Mouse (Mus musculus): ENCODE results near the gene Hyou1. TPM values are rescaled to one million over a fixed set of nuclear protein-coding genes. Genes with fewer than 3 reads are reported as not detected.
"Not testable (repeated sequence)": the region's sequence is repeated elsewhere in the genome, so short reads cannot be mapped to it uniquely, and the experiment has no call there.

Hyou1 gene
- 100 to 1,000 TPM; 177 to 230 TPM for total RNA-seq (2021)
- polyA plus RNA-seq (2012; rRNA removed) = 64.3 and 127 TPM in 2 replicates
- long read RNA-seq, full-length matches to known transcripts = 89 of 132 reads
- long read RNA-seq, partial matches to known transcripts = 25 of 132 reads
- long read RNA-seq, other reads (novel, unspliced or antisense) = 18 of 132 reads

DNA sequence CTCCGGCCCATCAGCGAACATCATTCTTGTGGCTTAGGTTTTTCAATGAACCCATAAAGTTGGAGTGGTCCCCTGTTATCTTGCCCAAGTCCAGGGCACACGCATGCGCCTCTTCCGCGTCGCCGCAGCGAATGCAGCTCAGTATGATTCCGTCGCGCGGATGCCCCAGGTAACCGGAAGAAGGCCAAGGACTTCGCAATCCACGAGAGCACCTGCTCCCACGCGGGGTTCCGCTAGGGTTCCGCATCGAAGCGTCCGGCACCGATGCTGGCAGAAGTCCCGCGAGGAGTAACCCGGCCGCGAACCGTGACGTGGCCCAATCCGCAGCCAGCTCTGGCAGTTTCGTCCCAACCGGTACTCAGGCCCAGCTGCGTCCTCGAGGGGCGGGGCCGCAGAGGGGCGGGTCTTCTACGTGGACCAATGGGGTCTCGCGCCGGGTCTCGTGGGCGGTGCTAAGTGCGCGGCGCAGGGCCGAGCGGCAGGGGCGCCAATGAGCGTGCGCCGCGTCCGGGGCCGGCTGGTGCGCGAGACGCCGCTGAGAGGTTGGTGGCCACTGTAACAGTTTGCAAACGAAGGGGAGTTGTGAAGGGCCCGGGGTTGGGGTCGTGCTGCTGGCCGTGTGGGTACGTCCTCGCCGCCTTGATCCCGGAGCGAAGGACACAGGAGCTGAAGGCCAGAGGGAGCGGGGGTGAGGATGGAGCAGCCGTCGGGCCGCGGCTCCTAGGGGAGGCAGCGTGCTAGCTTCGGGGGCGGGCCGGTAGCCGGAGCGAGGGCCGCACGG lies at the start of gene Hyou1:
Gene Hyou1, plus strand, starts transcription at position 437 of the 781 bp plus-strand sequence.
- DNase-seq = peak; percentile 100

DNA sequence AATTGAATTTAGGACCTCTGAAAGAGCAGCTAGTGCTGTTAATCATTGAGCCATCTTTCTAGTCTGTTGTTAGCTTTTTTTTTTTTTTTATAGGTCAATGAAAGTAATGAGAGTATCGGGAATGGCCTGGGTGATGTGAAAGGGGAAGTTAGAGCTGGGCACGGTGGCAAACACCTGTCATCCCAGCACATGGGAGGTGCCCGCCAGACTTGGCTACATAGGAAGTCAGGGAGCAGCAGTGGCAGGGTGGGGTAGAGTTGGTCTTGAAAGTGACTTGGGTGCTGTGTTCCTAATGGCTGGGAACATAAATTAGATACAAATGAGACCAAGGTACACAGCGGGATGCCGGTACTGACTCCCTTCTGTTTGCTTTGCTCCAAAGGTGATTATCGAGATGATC lies 48.6 kb upstream of the Hyou1 start:
- no peak for DNase-seq

DNA sequence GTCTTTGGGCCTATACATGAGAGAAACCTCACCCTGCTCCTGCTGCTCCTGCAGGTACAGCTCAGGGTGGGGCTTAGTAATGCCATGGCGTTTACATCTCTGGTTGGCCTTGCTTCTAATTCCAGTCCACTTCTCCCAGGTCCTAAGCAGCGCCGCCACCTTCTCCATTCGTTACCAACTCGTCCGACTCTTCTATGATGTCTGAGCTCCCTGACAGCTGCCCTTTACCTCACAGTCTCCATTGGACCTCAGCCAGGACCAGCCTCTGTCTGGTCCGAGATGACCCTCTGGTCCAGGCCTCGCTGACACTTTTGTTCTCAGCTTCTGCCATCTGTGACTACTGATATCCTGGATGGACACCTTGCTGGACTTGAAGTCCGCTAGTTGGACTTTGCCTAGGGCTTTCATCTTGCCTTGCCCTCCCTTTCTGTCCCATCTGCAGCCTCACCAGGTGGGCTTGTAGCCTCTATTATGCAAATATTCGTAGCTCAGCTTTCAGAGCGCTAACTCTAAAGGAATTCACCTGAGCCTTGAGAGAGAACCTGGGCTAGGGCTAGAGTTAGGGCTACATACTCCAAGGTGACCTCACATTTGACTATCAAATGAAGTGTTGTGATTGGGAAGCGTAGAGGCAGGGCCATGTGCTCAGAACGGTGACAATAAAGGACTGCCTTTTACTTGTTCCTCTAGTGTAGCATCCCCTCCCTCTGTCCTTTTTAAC lies 46.2 kb upstream of the Hyou1 start:
- no peak for DNase-seq

DNA sequence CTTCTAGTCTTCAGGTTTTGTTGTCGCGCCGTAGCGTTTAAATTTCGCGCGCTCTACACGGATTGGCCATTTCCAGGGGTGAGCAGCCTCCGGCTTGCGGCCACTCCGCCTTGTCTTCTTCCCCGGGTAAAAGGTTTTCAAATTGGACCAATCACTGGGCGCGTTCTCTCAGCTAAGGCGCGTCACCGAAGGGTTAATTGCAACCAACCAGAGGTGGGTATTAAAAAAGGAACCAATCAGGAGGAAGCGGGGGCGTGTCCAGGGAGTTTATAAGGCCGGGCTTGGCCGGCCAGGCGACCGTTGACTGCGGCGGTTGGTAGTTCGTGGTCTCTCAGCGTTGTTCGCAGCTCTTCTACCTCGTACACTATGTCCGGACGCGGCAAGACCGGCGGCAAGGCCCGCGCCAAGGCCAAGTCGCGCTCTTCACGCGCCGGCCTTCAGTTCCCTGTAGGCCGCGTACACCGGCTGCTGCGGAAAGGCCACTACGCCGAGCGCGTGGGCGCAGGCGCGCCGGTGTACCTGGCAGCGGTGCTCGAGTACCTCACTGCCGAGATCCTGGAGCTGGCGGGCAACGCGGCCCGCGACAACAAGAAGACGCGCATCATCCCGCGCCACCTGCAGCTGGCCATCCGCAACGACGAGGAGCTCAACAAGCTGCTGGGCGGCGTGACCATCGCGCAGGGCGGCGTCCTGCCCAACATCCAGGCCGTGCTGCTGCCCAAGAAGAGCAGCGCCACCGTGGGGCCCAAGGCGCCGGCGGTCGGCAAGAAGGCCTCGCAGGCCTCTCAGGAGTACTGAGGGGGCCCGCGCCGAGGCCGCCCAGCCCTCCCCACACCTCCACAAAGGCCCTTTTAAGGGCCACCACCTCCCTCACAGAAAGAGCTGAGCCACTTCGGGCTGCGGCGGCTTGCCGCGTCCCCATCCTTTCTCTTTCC lies 44.6 kb upstream of the Hyou1 start, which contains the start of gene H2afx:
Gene H2afx, plus strand, starts transcription at position 299 of the 935 bp plus-strand sequence.
- peak; percentile 99 for DNase-seq

DNA sequence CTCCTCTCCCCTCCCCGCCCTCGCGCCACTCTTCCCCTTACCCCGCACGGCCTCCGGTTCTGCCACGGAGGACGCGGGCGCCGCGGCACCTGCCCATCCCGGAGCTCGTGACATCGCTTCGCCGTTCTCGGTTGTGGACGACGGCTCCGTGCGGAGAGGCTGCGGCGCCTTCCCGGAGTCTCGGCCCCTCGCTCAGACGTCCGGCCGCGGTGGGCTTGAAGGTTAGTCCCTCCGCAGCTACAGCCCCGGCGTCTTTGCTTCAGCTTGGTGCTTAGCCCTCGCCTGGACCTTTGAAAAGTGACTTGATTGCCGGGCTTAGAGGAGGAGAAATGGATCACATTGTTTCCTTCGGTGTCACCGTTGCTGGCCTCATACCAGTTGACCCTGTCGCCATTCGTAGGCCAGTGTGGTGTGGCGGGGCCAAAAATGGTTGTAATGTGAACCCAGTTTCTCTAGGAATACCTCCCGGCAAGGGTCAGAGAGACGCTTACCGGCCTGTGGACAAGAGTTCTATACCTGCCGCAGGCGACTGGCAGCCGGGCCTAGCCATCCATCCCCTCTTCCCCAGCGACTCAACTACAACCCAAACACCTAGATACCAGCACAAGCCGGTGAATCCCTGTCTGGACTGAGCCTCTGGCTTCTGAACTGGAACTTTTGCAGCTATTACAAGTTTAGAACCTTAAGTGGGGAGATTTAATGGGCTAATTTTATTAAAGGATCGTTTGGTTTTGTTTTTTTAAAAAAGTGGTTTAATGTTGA lies 43.8 kb upstream of the Hyou1 start:
- peak; percentile 66 for DNase-seq

DNA sequence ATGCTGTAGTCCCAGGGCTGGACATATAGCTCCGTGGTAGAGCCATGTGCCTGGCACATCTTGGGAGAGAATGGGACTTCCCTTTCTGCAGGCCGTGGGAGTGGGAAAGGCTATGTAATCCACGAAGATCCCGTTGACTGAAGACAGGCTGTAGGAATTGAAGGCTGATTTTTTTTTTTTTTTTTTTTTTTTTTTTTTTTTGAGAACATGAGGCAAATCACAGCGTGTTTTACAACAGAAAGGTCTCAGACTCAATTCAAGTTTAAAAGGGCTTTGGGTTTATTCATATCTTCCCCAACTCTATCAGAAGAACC lies 43.2 kb upstream of the Hyou1 start:
- no peak for DNase-seq

DNA sequence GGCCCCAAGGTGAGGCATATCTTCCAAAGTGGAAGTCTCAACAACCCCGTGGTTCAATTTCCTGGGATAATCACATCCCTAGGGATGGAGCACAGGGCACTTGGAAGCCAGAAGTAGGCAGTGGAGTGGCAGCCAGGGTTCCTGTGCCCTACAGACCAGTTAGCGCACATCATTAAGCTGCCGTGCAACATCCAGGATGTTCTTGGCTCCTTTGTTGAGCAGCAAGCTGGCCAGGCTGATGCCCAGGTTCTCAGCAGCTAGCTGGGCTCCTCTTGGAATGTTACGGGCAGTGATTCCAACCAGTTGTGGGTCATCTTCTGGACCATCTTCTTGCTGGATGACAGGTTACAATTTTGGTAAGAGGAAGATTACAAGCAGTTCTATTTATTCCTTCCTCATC lies 42.8 kb upstream of the Hyou1 start:
- DNase-seq = not testable (repeated sequence)

DNA sequence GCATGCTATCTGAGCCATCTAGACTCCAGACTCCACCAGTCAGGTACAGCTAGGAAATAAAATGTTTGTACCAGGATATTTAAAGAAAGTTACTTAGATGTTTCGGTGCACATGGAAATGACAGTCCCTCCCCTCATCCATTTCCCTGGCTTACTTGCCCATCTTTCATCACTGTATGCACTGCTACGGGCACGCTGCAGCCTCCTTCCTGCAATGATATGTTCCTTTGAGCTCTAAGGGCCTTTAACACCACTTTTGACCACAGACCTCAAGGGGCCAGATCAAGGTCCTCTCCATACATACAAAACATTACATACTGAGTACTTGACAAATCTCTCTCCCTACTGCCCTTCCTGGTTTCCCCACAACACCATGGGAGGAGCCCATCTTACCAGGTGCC lies 42.3 kb upstream of the Hyou1 start:
- DNase-seq = no peak

DNA sequence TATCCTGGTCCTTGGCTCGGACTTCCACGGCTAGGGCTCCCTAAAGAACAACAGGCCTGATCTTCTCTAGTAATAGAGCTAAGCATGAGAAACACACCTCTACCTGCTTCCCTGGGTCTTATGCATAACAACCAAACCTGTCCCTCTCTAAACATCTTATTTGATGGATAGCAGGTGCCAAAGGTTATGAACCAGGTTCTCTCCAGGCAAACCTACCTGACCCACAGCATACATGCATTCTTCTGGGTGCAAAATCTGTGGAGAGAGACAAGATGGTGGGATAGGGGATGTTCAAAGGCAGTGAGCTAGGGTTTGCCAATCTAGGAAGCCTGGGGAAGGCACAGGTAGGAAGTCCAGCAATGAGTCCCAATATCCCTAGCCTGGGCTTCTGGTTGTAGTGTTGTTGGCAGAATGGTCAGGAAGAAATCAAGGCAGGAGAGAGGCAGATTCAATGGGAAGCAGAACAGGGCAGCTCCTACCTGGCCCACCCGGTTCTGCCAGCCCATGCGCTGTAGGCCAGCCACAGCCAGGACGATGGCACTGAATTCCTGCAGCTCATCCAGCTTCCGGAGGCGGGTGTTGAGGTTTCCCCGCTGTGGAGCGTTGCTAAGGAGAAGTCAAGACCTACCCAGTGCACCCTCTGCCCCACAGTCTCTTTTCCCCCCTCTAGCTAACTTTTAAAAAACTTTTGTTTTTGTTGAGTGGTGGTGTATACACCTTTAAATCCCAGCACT lies 41.7 kb upstream of the Hyou1 start:
- no peak for DNase-seq

DNA sequence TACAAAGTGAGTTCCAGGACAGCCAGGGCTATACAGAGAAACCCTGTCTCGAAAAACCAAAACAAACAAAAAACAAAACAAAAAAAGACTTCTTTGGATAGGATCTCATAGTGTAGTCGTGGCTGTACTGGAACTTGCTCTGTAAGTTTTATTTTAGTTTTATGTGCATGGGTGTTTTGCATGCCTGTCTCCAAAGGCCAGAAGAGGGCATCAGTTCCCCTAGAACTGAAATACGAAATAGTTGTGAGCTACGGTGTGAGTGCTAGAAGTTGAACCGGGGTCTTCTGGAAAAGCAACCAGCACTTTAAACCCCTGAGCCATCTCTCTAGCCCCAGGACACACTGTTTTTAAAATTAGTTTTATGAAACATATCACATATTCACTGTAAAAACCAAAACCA lies 40.7 kb upstream of the Hyou1 start:
- no peak for DNase-seq

DNA sequence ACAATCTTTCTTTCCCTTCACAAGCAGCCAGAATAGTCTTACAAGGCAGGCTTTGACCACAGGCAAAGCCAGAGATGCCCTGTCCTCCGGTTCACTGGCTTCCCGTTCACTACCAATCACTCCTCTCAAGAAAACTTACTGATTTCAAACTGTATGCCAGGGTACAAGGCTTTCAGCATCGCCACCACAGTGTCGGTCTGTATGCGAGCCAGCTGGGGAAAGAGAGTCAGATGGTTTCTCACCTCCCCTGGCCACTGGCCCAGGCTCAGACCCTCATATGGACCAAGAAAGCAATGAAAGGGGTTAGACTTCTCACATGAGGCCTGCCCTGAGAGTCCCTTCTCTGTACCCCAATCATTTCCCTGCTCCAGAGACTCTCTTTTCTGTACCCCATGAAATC lies 37.8 kb upstream of the Hyou1 start:
- no peak for DNase-seq

DNA sequence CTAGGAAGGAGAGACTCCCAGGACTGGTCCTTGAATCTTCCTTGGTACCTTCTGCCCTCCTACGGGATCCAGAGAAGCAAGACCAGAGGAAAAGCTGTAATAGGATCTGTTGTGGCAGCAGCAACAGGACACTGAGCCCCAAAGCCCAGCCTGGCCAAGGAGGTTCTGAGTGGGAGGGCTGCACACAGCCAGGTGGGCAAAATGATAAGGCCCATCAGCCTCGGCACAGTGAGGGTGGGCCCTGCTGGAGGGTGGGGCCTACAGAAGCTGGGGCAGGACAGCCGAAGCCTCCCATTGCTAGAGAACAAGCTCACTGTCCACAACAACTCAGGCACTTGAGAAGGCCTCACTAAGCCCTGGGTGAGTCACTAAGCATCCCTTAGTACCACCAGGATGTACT lies 37.1 kb upstream of the Hyou1 start:
- DNase-seq = no peak

DNA sequence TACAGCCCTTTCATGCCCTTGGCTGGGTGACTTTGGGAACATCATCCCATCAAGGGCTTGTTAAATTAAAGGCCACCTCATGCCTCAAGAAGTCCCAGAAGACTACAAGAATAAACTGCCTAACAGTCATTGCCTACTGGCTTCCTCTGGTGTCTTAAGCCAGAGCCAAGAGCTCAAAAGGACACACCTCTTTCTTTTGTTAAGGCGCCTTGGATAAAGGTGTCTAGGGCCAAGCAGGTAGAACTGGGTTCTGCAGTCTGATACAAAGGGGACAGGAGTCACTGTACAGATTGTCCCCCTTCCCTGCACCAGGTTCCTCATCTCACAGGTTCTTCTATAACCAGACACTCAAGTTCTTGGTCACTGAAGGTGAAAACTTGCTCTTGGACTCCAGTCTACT lies 36.7 kb upstream of the Hyou1 start:
- no peak for DNase-seq

DNA sequence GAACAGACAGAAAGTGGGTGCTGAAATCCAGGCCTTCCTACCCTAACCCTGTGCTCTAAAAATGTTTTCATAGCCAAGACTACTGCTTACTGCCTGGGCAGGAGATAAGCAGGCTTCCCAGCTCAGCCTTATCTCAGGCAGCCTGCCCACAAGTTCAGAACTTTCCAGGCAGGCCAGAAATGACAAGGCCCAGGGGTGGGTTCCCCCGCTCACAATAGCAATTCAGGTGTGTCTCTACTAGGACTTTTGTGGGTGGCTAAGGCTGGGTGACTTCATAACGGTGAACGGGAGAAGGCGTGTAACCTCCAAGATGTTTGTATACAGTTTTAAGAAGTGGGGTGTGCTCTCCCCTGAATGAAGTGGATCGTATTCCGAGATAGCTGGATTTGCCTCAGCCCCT lies 36.0 kb upstream of the Hyou1 start:
- peak; percentile 49 for DNase-seq

DNA sequence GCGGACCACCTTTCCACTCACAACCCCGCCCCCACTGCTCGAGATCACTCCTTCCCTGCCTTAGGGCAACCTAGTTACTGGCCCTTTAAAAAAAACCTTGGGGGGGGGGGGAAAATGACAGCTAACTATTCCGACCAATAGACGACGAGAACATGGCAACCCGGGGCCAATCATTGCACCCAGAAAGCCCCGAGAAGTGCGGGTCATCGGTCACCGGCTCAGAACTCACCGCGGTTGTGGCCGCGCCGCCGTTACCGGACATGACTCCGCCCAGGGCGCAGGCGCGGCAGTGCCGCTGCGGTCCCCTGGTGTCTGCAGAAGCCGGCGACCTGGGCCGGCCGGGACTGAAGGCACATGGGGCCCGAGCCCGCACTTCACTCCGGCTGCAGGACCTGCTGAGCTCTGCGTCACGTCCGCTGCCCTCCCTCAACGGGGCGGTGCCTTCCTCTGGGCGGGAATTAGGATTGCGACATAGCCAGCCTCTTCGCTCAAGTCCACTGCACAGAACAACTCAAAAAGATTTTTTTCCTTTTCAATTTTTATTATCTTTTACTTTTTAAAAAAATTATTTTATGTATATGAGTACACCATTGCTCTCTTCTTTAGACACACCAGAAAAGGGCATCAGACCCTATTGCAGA lies 35.4 kb upstream of the Hyou1 start, which contains the start of gene Hmbs:
Gene Hmbs, minus strand, starts transcription at position 448 of the 641 bp plus-strand sequence.
- DNase-seq = peak; percentile 97

DNA sequence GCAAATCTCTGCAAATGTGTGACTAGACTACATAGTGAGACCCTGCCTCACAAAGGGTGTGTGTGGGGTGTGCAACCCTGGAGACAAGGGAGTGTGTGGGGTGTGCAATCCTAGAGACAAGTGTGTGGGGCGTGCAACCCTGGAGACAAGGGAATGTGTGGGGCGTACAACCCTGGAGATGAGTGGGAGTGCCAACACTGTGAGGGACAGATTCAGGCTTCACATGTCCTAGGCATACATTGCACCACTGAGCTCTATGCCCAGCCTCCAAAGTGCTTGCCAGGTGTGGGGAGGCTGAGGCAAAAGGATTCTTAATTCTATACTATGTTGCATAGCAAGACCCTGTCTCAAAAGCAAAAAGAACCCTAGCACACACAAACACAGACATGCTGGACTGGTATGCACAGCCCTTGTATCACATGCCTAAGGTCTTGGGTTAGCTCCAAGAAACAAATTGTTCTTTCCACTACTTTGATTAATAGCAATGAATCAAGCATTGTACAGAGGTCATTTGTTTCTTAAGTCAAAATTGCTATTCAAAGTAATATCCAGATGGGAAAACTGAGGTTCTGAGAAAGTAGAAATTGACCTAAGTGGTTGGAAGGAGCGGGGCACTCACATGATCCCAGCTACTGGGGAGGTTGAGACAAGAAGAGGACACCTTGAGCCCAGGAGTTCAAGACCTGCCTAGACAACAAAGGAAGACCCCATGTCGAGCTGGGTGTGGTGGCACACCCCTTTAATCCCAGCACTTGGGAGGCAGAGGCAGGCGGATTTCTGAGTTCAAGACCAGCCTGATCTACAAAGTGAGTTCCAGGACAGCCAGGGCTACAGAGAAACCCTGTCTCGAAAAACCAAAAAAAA lies 33.5 kb upstream of the Hyou1 start:
- DNase-seq = peak; percentile 51

DNA sequence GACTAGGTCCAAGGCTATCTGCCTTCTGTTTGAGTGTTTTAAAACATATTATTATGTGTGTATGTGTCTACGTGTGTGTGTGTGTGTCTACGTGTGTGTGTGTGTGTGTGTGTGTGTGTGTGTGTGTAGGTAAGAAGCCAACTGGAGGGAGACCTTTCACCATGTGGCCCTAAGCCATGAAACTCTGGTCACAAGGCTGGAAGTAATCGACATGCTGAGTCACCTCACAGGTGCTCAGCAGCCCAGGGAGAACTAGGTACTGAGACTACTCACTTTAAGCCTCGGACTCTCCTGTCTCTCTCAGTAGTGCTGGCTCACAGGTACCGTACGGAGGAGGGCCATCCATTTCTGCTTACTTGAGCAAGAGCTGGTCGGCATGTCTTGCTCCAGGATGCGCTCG lies 32.1 kb upstream of the Hyou1 start:
- no peak for DNase-seq

DNA sequence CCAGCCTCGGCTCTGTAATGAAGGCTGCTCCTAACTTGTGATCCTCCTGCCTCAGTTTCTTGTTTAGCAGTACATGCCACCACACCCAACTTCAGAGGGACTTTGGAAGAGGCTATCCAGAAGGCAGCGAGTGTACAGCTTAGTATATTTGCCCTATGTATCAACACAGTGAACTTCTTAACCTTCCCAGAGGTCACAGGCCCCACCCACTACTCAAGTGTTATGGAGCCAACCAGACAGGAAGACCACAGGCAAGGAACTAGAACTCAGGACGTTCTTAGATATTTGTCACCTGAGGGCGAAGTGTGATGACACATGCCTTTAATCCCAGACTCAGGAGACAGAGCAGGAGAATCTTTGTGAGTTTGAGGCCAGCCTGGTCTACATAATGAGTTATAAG lies 31.7 kb upstream of the Hyou1 start:
- no peak for DNase-seq

DNA sequence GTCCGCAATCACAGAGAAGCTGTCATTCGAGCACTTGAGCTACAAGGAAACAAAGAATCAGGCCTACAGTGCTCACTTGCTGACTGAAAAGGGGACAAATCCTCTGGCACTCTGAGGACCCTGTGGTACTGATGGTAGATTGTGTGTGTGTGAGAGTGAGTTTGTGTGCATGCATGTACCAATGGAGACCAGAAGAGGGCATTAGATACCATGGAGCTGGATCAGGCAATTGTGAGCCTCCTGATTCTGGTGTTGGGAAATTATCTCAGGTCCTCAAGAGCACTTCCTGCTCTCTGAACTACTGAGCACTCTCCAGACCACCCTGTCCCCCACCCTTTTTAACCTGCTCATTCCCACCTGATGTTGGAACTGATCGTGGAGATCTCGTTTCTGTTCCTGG lies 30.7 kb upstream of the Hyou1 start:
- DNase-seq = no peak
